Mouse (Mus musculus): ENCODE data around the gene Tent5a. TPM values are rescaled to one million over a fixed set of nuclear protein-coding genes. Genes with fewer than 3 reads are reported as not detected.

Tent5a gene
- 7.2 TPM for total RNA-seq (2023)

GRCm38 (mm10) chr9:85327242-85328211 is at the start of gene Tent5a:
Gene Tent5a (minus strand): TSS chr9:85327348.

GRCm38 (mm10) chr9:85312473-85312872 is 14.7 kb downstream of the Tent5a start, which contains the start of gene Gm11114:
Gene Gm11114 (plus strand): TSS chr9:85312773.

Other genes starting within 250 kb of the Tent5a start
- not detected for gene Gm11114, start 14.6 kb downstream of the Tent5a start, total RNA-seq (2023)

Data from CD4-positive naive resting alpha-beta T cell, adult 57 days (primary cell).